Mouse (Mus musculus): ENCODE results near the gene A130010J15Rik.

A130010J15Rik gene

GRCm38 (mm10) chr1:193201383-193201778, 33.5 kb downstream of the A130010J15Rik start, which contains the start of gene Traf3ip3:
TSS of gene Traf3ip3 (minus strand) at chr1:193201703.
- peak; percentile 44 for DNase-seq

DNA sequence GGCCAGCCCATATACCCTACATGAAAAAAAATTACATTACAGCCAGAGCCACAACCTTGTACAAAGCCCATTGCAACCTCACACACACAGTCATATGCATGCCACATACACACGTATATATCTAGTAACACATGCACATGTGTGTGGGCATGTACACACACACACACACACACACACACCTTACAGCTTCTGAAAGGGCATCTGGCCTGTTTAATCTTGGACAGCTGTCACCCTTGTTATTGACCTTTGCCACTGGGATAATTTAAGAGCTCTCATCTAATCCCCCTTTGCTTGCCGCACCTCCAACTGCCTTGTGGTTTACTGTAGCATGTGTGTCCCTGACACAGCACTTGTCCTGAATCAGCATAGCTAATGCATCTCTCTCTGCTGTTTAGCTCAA, 36.0 kb downstream of the A130010J15Rik start:
- no peak for DNase-seq

DNA sequence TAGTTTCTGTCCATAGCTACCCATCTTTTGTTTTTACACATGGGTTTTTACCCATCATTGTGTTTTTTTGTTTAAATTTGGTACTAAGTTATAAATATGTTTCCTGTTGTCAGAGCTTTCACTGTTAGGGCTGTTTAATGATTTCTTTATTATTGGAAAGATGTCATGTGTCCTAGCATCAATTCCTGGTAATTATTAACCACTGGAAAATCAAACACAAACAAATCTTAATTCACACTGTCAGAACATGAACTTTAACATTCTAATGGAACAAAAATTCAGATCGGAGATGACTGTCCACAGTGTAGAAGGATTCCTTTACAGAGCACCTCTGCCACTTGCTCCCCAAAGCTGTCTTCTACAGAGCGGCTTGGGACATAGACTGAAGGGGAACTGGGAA, 37.6 kb downstream of the A130010J15Rik start:
- DNase-seq, result no peak

GRCm38 (mm10) chr1:193207503-193207902, 39.7 kb downstream of the A130010J15Rik start, which contains the start of gene Lamb3:
TSS of gene Lamb3 (plus strand) at chr1:193207699.
- no peak for DNase-seq

- DNase-seq, result peak; percentile 67
Observed at GRCm38 (mm10) chr1:193208178-193208577, 40.3 kb downstream of the A130010J15Rik start.

DNA sequence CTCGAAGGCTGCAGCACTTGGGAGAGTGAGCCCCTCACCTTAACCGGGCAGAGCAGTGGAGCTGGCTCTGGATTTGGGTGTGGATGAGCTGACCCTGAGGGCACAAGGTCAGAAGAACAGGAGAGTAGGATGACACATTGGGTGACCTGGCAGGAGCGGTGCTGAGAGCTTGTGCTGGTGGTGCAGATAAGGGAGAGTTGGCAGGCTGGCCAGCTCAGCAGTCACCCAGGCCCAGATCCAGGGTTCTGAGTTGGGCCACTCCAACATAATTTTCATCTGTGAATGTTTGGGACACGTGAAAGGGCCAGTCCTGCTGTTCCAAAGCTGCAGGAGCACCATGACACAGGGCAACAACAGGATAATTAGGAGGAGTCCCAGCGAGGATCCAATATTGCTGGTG, 43.5 kb downstream of the A130010J15Rik start:
- DNase-seq, result no peak

DNA sequence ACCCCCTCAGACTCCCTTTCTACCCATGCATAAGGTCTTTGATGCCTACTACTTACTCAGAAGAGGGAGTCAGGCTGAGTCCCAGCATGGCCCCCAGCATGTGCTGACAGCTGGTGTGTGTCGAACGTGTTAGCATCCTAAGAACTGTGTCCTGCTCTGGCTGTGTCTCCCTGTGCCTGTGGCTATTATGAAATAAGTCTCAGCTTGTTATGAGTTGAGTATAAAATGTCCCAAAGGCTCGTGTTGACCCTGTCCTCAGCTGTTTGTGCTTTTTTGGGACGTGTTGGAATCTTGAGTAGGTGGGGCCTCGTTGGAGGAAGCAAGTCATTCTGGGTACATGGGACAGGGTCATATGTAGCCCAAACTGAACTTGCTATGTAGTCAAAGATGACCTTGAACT, 46.2 kb downstream of the A130010J15Rik start:
- DNase-seq, result peak; percentile 56

GRCm38 (mm10) chr1:193216000-193216399, 48.2 kb downstream of the A130010J15Rik start:
- no peak for DNase-seq

GRCm38 (mm10) chr1:193220408-193220807, 52.6 kb downstream of the A130010J15Rik start:
- DNase-seq, result no peak

DNA sequence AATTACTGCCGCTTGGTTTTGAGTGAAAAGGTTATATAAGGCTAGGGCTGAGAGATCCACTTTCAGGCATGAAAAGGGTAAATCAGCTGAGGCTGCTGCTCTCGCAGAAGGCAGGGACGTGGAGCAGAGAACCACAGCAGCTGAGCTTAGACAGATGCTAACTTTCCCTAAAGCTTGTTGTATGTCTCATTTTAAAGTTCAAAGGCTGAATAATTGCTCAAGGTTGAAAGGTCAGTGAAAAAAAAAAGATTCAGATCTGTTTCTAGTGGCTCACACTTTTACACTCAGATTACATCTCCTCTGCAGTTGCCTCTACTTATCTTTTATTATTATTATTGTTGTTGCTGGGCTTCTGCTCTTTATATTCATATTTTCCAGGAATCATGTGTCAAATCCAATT, 57.7 kb downstream of the A130010J15Rik start:
- DNase-seq, result no peak

GRCm38 (mm10) chr1:193226114-193226513, 58.3 kb downstream of the A130010J15Rik start:
- DNase-seq, result no peak

DNA sequence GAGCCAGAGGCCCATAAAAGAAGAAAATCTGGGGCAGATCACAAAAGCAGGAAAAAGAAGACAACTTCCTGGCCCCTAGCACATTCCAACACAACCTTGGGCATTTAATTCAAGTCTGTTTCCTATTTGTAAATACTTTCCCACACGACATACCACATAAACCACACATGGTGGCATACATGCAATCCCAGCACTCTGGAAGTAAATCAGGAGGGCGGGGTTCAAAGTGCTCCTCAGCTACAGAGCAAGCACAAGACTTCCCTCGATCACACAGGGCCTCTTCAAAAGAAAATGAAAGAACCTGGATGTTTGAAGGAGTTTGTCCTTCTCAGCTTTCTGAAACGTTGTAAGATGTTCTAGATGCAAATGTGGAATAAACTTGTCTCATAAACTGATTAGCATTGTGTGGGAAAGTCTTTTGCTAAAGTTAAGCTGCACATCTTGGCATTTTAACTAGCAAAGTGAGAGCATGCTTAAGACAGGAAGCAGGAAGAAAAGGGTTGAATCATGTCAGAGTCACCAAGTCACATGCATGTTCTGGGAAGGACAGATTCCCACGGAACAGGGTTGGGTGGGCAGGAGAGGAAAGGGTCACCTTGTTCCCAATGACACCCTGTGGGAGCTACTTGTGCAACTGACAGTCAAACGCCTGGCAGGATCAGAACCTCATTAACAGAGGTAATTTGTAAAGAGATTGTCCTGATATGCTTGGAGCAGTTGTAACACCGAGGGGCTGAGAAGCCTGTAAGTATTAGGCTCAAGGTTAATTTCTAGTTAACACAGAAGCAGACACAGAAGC, 59.1 kb downstream of the A130010J15Rik start:
- DNase-seq, result no peak
